Mouse (Mus musculus) adrenal gland, postnatal 4 days (tissue): ENCODE measurements around the gene Ckb. TPM values are rescaled to one million over a fixed set of nuclear protein-coding genes. Genes with fewer than 3 reads are reported as not detected.

Experiments used
- total RNA-seq, 2 experiments: library from RNA; stranded (reverse); gene quantifications; 2 replicates each; pipeline ENCODE4 v1.2.3; 2021

The Ckb gene
- total RNA-seq, 2 experiments from 2014 or later, result 39.6 to 40.9 TPM

Other genes with a start within 250 kb of the Ckb start
- gene Tnfaip2, start 229.9 kb downstream of the Ckb start, total RNA-seq, result 10 to 100 TPM; 17.6 to 25.8 TPM
- 10 to 100 TPM in 1 of 2 experiments, 1 to 10 TPM in 1; 1.4 to 11.3 TPM for gene Gm266, start 186.5 kb downstream of the Ckb start, total RNA-seq
- 100 to 1,000 TPM; 395 to 408 TPM for gene Eif5, start 134.3 kb downstream of the Ckb start, total RNA-seq
- 100 to 1,000 TPM; 104 to 111 TPM for gene Mark3, start 97.8 kb downstream of the Ckb start, total RNA-seq
- 10 to 100 TPM; 11.7 to 13.8 TPM for gene Trmt61a, start 5.8 kb upstream of the Ckb start, total RNA-seq
- gene Bag5, start 40.9 kb upstream of the Ckb start, total RNA-seq, result 10 to 100 TPM; 35.8 to 37.0 TPM
- gene Apopt1, start 40.9 kb upstream of the Ckb start, total RNA-seq, result 10 to 100 TPM; 65.4 to 70.1 TPM
- gene Klc1, start 86.5 kb upstream of the Ckb start, total RNA-seq, result 100 to 1,000 TPM; 128 to 142 TPM
- 10 to 100 TPM; 19.2 to 22.5 TPM for gene Xrcc3, start 141.5 kb upstream of the Ckb start, total RNA-seq
- 10 to 100 TPM; 68.3 to 74.4 TPM for gene Zfyve21, start 141.8 kb upstream of the Ckb start, total RNA-seq
- gene Ppp1r13b, start 235.8 kb upstream of the Ckb start, total RNA-seq, result 10 to 100 TPM; 26.7 to 30.5 TPM